Mouse (Mus musculus) lung, postnatal 0 days (tissue): ENCODE measurements at regions not wholly inside any gene's neighbourhood (a gene's known extent, or its start where the extent isn't known, plus 50 kb on each side); places are given as distances from the start of the nearest gene placed in this dataset.

Source experiments
- ATAC-seq: fragments of 200-750 bp; cut with Nextera tagmentation; 2 replicates; pipeline ENCODE4 v1.8.0; 2017; ENCODE audit warnings: moderate library complexity
- DNase-seq: peaks from one replicate; pipeline ENCODE4 v3.0.0-alpha.2; 2016; ENCODE audit warnings: low spot score
- H3K27ac ChIP-seq: fragments of 300-500 bp; sonication (generic); 2 replicates; pipeline ENCODE4 v1.5.1; 2014; ENCODE audit warnings: antibody characterized with exemption, mild to moderate bottlenecking, low read length, mixed read lengths
- H3K27me3 ChIP-seq: fragments of 300-500 bp; sonication (generic); replicated peaks from 2 replicates; pipeline ENCODE4 v1.6.1; 2014; ENCODE audit warnings: low read length, mixed read lengths; ENCODE audit not compliant: insufficient read depth
- H3K36me3 ChIP-seq: fragments of 300-500 bp; sonication (generic); 2 replicates; pipeline ENCODE4 v1.6.1; 2014; ENCODE audit warnings: low read length, mixed read lengths; ENCODE audit not compliant: insufficient read depth
- H3K4me1 ChIP-seq: fragments of 300-500 bp; sonication (generic); 2 replicates; pipeline ENCODE4 v1.6.1; 2014; ENCODE audit warnings: antibody characterized with exemption, low read depth, low read length, mixed read lengths; ENCODE audit not compliant: insufficient read depth
- H3K4me2 ChIP-seq: fragments of 300-500 bp; sonication (generic); replicated peaks from 2 replicates; pipeline ENCODE4 v1.6.1; 2014; ENCODE audit warnings: low read depth, mild to moderate bottlenecking, low read length, moderate library complexity, mixed read lengths
- H3K4me3 ChIP-seq: fragments of 300-500 bp; sonication (generic); 2 replicates; pipeline ENCODE4 v1.5.1; 2014; ENCODE audit warnings: low read depth, low read length
- H3K9ac ChIP-seq: fragments of 300-500 bp; sonication (generic); replicated peaks from 2 replicates; pipeline ENCODE4 v1.6.1; 2014; ENCODE audit warnings: low read depth, mild to moderate bottlenecking
- H3K9me3 ChIP-seq: fragments of 300-500 bp; sonication (generic); 2 replicates; pipeline ENCODE4 v1.6.1; 2016; ENCODE audit warnings: low read length, mixed read lengths
- CTCF ChIP-seq: IDR thresholded peaks from 2 replicates; pipeline ENCODE4 v1.5.1; 2016; ENCODE audit warnings: antibody characterized with exemption, mild to moderate bottlenecking
- EP300 ChIP-seq: IDR thresholded peaks from 2 replicates; pipeline ENCODE4 v1.6.1; 2016; ENCODE audit warnings: antibody characterized with exemption, mild to moderate bottlenecking, control low read depth
- WGBS: fragments of 180-500 bp; shearing (Covaris S2); extraction: QIAGEN DNeasy Blood & Tissue Kit; methylation state at CpG from one replicate; pipeline ENCODE4 v1.1.7; 2014; 5-methylcytosine and 5-hydroxymethylcytosine counted together

- DNase-seq = no peak
- no peak overlapping the region for H3K4me2 ChIP-seq
- H3K27ac ChIP-seq = no peak overlapping the region
- no peaks in the 10 kb centered on the region for H3K4me1 ChIP-seq
- no peaks in the 10 kb centered on the region for H3K36me3 ChIP-seq
- no peaks in the 10 kb centered on the region for H3K9me3 ChIP-seq
- H3K9ac ChIP-seq = no peak overlapping the region
- no peak for TF ChIP-seq CTCF
- no peak for TF ChIP-seq EP300
- ATAC-seq = peak; percentile 14; the same call in 1 of the 2 replicates
- H3K27me3 ChIP-seq = no peaks in the 10 kb centered on the region
- 44% methylated on average over 2 of the region's 2 CpGs for WGBS
- no peak overlapping the region for H3K4me3 ChIP-seq
These were observed 136.8 kb upstream of the Zfp703 start for GRCm38 (mm10) chr8:26840286-26840685.

- no peak overlapping the region for H3K9ac ChIP-seq
- DNase-seq = peak; percentile 56
- peak; percentile 77 for ATAC-seq
- H3K4me2 ChIP-seq = no peak overlapping the region
- no peaks in the 10 kb centered on the region for H3K9me3 ChIP-seq
- no peak overlapping the region for H3K27ac ChIP-seq
- WGBS = 51% methylated on average over 12 of the region's 12 CpGs
- no peaks in the 10 kb centered on the region for H3K36me3 ChIP-seq
- no peaks in the 10 kb centered on the region for H3K4me1 ChIP-seq
- H3K4me3 ChIP-seq = no peak overlapping the region
- 0 out of 2 replicates have a peak, but pooled peaks have one; percentile 30 for TF ChIP-seq EP300
- TF ChIP-seq CTCF = no peak
- no peaks in the 10 kb centered on the region for H3K27me3 ChIP-seq
These were observed 136.1 kb upstream of the Zfp703 start for GRCm38 (mm10) chr8:26840745-26841680.

GRCm38 (mm10) chr8:26843714-26844113 is 133.4 kb upstream of the Zfp703 start:
- Histone ChIP-seq H3K9me3 (no peaks in the 10 kb centered on the region), H3K4me3 (no peak overlapping the region), H3K27me3 (no peaks in the 10 kb centered on the region), H3K9ac (no peak overlapping the region), H3K4me1 (no peaks in the 10 kb centered on the region), H3K4me2 (no peak overlapping the region), H3K36me3 (no peaks in the 10 kb centered on the region), H3K27ac (no peak overlapping the region)
- WGBS = 57% methylated on average over 6 of the region's 6 CpGs
- ATAC-seq = no peak
- no peak for DNase-seq
- TF ChIP-seq EP300 (no peak), CTCF (no peak)

- Histone ChIP-seq H3K4me1 (no peaks in the 10 kb centered on the region), H3K4me2 (no peak overlapping the region), H3K9me3 (no peaks in the 10 kb centered on the region), H3K36me3 (no peaks in the 10 kb centered on the region), H3K27ac (no peak overlapping the region), H3K9ac (no peak overlapping the region), H3K27me3 (no peaks in the 10 kb centered on the region), H3K4me3 (no peak overlapping the region)
- WGBS = 57% methylated on average over 8 of the region's 8 CpGs
- TF ChIP-seq CTCF = no peak
- no peak for TF ChIP-seq EP300
- ATAC-seq = no peak
- DNase-seq = peak; percentile 42
These were observed 132.9 kb upstream of the Zfp703 start for GRCm38 (mm10) chr8:26844132-26844808.

- no peaks in the 10 kb centered on the region for H3K36me3 ChIP-seq
- no peak overlapping the region for H3K4me2 ChIP-seq
- no peaks in the 10 kb centered on the region for H3K27me3 ChIP-seq
- H3K27ac ChIP-seq = no peak overlapping the region
- no peak for DNase-seq
- WGBS = 83% methylated on average over 6 of the region's 6 CpGs
- no peaks in the 10 kb centered on the region for H3K4me1 ChIP-seq
- no peak overlapping the region for H3K4me3 ChIP-seq
- no peak for TF ChIP-seq CTCF
- no peak for TF ChIP-seq EP300
- ATAC-seq = no peak
- no peak overlapping the region for H3K9ac ChIP-seq
- no peaks in the 10 kb centered on the region for H3K9me3 ChIP-seq
These were observed 132.3 kb upstream of the Zfp703 start for GRCm38 (mm10) chr8:26844809-26845143.

- H3K36me3 ChIP-seq = no peaks in the 10 kb centered on the region
- H3K27me3 ChIP-seq = no peaks in the 10 kb centered on the region
- H3K4me2 ChIP-seq = no peak overlapping the region
- no peak for TF ChIP-seq CTCF
- TF ChIP-seq EP300 = no peak
- H3K9me3 ChIP-seq = no peaks in the 10 kb centered on the region
- no peak overlapping the region for H3K4me3 ChIP-seq
- 67% methylated on average over 11 of the region's 11 CpGs for WGBS
- no peaks in the 10 kb centered on the region for H3K4me1 ChIP-seq
- ATAC-seq (no peak), DNase-seq (no peak)
- H3K27ac ChIP-seq = no peak overlapping the region
- no peak overlapping the region for H3K9ac ChIP-seq
These were observed 131.5 kb upstream of the Zfp703 start for GRCm38 (mm10) chr8:26845481-26846194.
